Mouse (Mus musculus): ENCODE data around the gene A930017K11Rik.

GRCm38 (mm10) chr17:25941511-25942241 lies 10.7 kb downstream of the A930017K11Rik start:
- TF ChIP-seq CTCF (IDR thresholded peaks at IDR 0.05; ENCODE audit: low read depth) (no peak), EP300 (IDR thresholded peaks at IDR 0.05; ENCODE audit: low read depth) (no peak)

Measured in heart, postnatal 0 days (tissue).